Mouse (Mus musculus) testis, adult 2 months (tissue): ENCODE results near the gene Frmd5. TPM values are rescaled to one million over a fixed set of nuclear protein-coding genes. Genes with fewer than 3 reads are reported as not detected.
A peak's percentile ranks its signal among the peaks of the same experiment; 100 is the strongest.
"Not testable (repeated sequence)": the region's sequence is repeated elsewhere in the genome, so short reads cannot be mapped to it uniquely, and the experiment has no call there.

Experiments used
- H3K27ac ChIP-seq: fragments of 200-500 bp; 2 replicates; pipeline ENCODE4 v1.5.1; 2012; ENCODE audit warnings: low read depth, low read length; ENCODE audit not compliant: control insufficient read depth, insufficient read depth
- H3K27me3 ChIP-seq: fragments of 200-500 bp; 2 replicates; pipeline ENCODE4 v1.6.1; 2012; ENCODE audit warnings: mild to moderate bottlenecking, low read length, moderate library complexity; ENCODE audit not compliant: control insufficient read depth, insufficient read depth
- H3K36me3 ChIP-seq: fragments of 200-500 bp; 2 replicates; pipeline ENCODE4 v1.6.1; 2012; ENCODE audit warnings: mild to moderate bottlenecking, low read length; ENCODE audit not compliant: control insufficient read depth, insufficient read depth
- H3K4me1 ChIP-seq: fragments of 200-500 bp; 2 replicates; pipeline ENCODE4 v1.6.1; 2012; ENCODE audit warnings: low read length; ENCODE audit not compliant: control insufficient read depth, insufficient read depth
- H3K4me3 ChIP-seq: fragments of 200-500 bp; 2 replicates; pipeline ENCODE4 v1.5.1; 2012; ENCODE audit warnings: low read depth, mild to moderate bottlenecking, low read length, moderate library complexity, mixed read lengths; ENCODE audit not compliant: control insufficient read depth
- CTCF ChIP-seq: fragments of 200-500 bp; IDR thresholded peaks from 2 replicates; pipeline ENCODE4 v1.5.1; 2012; ENCODE audit warnings: low read depth, mild to moderate bottlenecking, inconsistent platforms, low read length, moderate library complexity; ENCODE audit not compliant: control insufficient read depth, insufficient read depth, insufficient replicate concordance
- POLR2A ChIP-seq: fragments of 200-500 bp; IDR thresholded peaks from 2 replicates; pipeline ENCODE4 v1.6.1; 2012; ENCODE audit warnings: low read depth, mild to moderate bottlenecking, inconsistent platforms, low read length, moderate library complexity; ENCODE audit not compliant: control insufficient read depth
- polyA plus RNA-seq: library from polyadenylated mRNA; depleted of rRNA; stranded (reverse); fragments of >200 nt; gene quantifications from 2 replicates; pipeline ENCODE4 v1.2.3, GENCODE M21; 2012; rRNA removed

Frmd5 gene
- polyA plus RNA-seq, 1 experiment: 1.6 TPM

DNA sequence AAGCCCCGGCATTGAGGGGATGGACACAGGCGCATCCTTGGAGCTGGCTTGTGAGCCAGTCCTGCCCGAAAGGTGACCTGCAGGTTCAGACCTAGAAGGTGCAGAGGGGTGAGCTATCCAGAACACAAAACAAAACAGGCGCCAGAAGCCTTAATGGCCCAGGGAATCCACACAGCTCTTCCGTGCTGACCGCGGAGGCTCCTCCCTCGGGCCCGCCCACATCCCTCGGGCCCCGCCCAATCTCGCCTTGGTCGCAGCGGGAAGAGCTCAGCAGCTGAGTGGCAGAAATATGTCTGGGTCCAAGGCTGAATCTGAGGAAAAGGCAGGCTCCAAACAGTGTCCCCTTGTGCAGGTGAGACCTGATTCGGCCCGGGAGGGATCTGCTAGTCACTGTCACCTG lies 297.3 kb downstream of the Frmd5 start:
- Histone ChIP-seq H3K36me3 (no peaks in the 10 kb centered on the region), H3K4me3 (peak overlapping the region; percentile 87), H3K27ac (0 out of 2 replicates have a peak overlapping the region, but pooled peaks have one; percentile 13), H3K27me3 (no peaks in the 10 kb centered on the region), H3K4me1 (peaks cover 5% of the 10 kb centered on the region)
- TF ChIP-seq CTCF (no peak), POLR2A (no peak)

DNA sequence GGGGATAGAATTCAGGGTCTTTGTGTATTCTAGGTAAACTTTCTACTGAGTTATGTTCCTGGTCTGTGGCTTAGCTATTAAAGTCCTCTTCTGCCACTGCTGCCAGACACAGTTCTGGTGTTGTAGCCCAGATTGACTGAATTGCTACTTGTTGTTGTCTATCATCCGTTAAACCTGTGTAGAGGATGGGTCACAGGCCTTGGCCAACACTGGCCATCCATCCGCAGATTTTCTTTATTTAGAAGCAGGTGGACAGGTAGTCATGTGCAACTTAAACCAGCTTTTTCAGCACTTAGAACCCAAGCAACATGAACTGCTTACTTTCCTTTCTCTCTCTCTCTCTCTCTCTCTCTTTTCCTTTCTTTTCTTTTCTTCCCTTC lies 298.9 kb downstream of the Frmd5 start:
- H3K4me3 ChIP-seq: no peak overlapping the region
- peaks cover 5% of the 10 kb centered on the region for H3K4me1 ChIP-seq
- no peaks in the 10 kb centered on the region for H3K27me3 ChIP-seq
- TF ChIP-seq CTCF (no peak), POLR2A (no peak)
- H3K36me3 ChIP-seq: no peaks in the 10 kb centered on the region
- no peak overlapping the region for H3K27ac ChIP-seq

DNA sequence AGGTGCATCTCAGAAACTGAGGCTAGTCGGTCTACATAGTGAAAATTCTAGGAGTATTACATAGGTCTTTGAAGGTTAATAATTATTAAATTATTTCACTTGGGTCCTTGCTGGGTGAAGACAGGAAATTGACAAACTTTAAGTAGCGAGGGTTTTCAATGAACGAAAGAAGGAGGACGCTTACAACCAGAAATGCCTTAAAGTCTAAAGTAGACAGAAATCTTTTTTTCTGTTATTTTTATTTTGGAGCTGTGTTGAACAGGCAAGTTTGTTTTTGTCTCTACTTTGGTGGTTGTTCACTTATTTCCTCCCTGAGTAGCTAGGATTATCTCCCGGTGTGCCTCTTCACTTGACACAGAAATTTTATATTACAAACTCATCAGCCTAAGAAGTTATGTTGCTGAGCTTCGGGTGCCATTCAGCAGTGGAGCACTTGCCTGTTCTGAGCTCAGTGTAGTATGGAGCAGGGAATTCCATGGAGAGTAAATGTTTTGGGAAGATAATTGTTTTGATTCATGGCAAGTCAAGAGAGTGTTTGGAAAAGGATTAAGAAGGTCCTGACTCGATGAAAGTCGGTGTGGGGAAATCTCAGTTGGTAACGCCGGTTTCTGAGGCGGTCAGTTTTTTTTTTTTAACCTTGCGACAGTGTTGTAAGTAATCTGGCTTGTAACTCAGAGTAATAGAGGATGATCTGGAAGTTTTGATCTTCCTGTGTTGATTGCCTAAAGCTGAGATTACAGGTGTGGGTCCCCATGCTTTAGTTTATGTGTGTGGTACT lies 299.5 kb downstream of the Frmd5 start:
- no peak overlapping the region for H3K4me3 ChIP-seq
- no peak for TF ChIP-seq POLR2A
- no peaks in the 10 kb centered on the region for H3K36me3 ChIP-seq
- peaks cover 5% of the 10 kb centered on the region for H3K4me1 ChIP-seq
- no peak overlapping the region for H3K27ac ChIP-seq
- H3K27me3 ChIP-seq: no peaks in the 10 kb centered on the region

DNA sequence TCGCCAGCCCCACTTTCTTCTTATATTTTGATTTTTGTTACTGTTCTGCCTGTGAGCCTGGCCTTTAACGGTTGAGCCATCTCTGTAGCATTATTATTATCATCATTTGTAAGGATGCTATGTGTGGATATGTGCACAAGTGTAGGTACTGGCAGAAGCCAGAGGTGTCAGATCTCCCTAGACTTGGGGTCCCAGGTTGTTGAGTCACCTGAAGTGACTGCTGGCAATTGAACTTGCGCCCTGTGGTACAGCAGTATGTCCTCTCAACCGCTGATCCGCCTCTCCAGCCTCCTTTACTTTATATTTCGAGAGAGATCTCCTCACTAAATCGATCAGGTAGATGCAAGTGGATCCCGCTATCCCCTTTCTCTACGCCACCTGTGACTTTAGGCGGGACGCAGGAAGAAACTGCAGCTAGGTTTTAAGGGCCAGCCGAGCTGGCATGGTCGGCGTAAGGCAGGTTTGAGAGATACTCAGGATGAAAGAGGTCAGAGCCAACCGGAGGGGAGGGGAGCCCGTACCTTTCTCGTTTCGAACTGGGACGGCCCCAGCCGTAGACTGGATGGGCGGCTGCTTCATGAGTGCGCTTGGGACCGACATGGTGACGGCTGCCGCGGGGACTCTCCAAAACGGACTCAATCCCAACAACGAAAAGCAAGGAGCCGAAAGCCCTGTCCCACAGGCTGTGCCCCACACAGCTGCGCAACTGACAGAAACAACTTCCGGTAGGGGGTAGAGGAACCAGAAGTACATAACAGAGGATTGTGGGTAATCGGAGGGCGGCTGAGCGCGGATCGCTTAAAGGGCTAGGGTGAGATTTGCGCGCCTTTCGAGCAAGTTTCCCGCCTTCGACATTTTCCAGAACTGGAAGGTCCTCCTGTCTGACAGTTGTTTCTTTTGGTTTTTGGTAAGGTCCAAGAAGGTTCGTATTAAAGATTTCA lies 300.7 kb downstream of the Frmd5 start, which contains the start of the genes Mfap1a and Wdr76:
Gene Mfap1a, minus strand, starts transcription at position 724 of the 941 bp plus-strand sequence.
Gene Wdr76, plus strand, starts transcription at position 782 of the 941 bp plus-strand sequence.
- not testable (repeated sequence) for H3K36me3 ChIP-seq, H3K27me3 ChIP-seq, H3K4me1 ChIP-seq
- H3K4me3 ChIP-seq: peak within 1 kb of the TSS; percentile 96
- H3K27ac ChIP-seq: peak within 1 kb of the TSS; percentile 88
- TF ChIP-seq POLR2A: peak; percentile 92

DNA sequence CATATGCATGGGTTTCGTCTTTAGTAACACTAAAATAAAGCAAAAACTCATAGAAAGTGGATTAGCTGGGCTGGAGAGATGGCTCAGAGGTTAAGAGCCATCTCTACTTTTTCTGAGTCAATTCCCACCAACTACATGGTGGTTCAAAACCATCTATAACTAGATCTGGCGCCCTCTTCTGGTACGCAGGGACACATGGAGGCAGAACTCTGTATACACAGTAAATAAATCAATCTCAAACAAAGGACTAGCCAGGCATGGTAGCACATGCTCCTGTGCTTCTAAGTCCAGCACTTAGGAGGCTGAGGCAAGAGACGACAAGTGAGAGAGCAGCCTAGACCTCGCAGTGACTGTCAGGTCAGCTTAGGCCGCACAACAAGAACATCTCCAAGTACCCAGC lies 305.3 kb downstream of the Frmd5 start:
- not testable (repeated sequence) for H3K27ac ChIP-seq, H3K4me3 ChIP-seq, H3K4me1 ChIP-seq

More for the DNA sequence above, 305.3 kb downstream of the Frmd5 start:
- H3K36me3 ChIP-seq, H3K27me3 ChIP-seq: not testable (repeated sequence)

Other genes with a start within 250 kb of the Frmd5 start
- gene Casc4, start 59.9 kb upstream of the Frmd5 start, polyA plus RNA-seq: 17.8 and 19.6 TPM in 2 replicates
- 11.2 and 14.1 TPM in 2 replicates for gene Ctdspl2, start 148.9 kb upstream of the Frmd5 start, polyA plus RNA-seq
- 5.4 and 5.6 TPM in 2 replicates for gene Mageb3, start 149.0 kb upstream of the Frmd5 start, polyA plus RNA-seq
- 8.9 and 9.4 TPM in 2 replicates for gene Eif3j1, start 221.5 kb upstream of the Frmd5 start, polyA plus RNA-seq